In genomic region chr3:96593790-96594560, GRCm38 (mm10) we compare ENCODE assay signal across 8 mouse cellular contexts. TPM values are rescaled to one million over a fixed set of nuclear protein-coding genes. Genes with fewer than 3 reads are reported as not detected.
A peak's percentile ranks its signal among the peaks of the same experiment; 100 is the strongest.
DNase-seq lines count a peak whose midpoint lies in the region; ATAC-seq and TF ChIP-seq lines count a peak whose summit lies in the region.

TSS of gene Polr3gl (minus strand) at chr3:96594181.

- no peaks in the 10 kb centered on the region for H3K36me3 ChIP-seq in hindbrain, postnatal 0 days (ENCODE audit: insufficient read depth, low read length)
- peaks cover 12% of the 10 kb centered on the region for H3K36me3 ChIP-seq in megakaryocyte, embryonic 14.5 days (replicated peaks; ENCODE audit: low read length)

- H3K9me3 ChIP-seq in hindbrain, postnatal 0 days (ENCODE audit: low read length) = no peaks in the 10 kb centered on the region
- peaks cover 4% of the 10 kb centered on the region; the same call in 1 of the 2 replicates for H3K9me3 ChIP-seq in megakaryocyte, embryonic 14.5 days

- H3K4me1 ChIP-seq in hindbrain, postnatal 0 days (ENCODE audit: insufficient read depth, low read length) = peaks cover 24% of the 10 kb centered on the region
- peaks cover 53% of the 10 kb centered on the region for H3K4me1 ChIP-seq in megakaryocyte, embryonic 14.5 days

- ATAC-seq in hindbrain, postnatal 0 days = peak; percentile 92

- WGBS in hindbrain, postnatal 0 days = under 1% methylated on average over 38 of the region's 38 CpGs

- H3K9ac ChIP-seq in hindbrain, postnatal 0 days (replicated peaks; ENCODE audit: low read length) = peak within 1 kb of the TSS; percentile 69

- peak within 1 kb of the TSS; percentile 86 for H3K4me2 ChIP-seq in hindbrain, postnatal 0 days (ENCODE audit: low read depth, low read length)

- peak; percentile 81 for DNase-seq in WW6 (ENCODE audit: low read depth, low spot score)
- DNase-seq in cerebellum, postnatal 4 days (ENCODE audit: low spot score in 2 of 2) = peak; percentile 82 to 90
- DNase-seq in gastrocnemius, adult 2 months = peak; percentile 96
- DNase-seq in hindbrain, postnatal 0 days (ENCODE audit: low spot score) = peak; percentile 95
- peak; percentile 93 for DNase-seq in left cerebral cortex, adult 8-10 months (ENCODE audit: low spot score in 2 of 2)
- DNase-seq in right cerebral cortex, postnatal 10 days (ENCODE audit: low spot score in 2 of 2) = peak; percentile 96 to 97
- peak; percentile 87 for DNase-seq in urinary bladder, postnatal 25 days (ENCODE audit: low spot score)

- H3K27ac ChIP-seq in gastrocnemius, adult 2 months = peak within 1 kb of the TSS; percentile 98
- H3K27ac ChIP-seq in hindbrain, postnatal 0 days = peak within 1 kb of the TSS; percentile 87

- H3K4me3 ChIP-seq in gastrocnemius, adult 2 months = peak within 1 kb of the TSS; percentile 95
- peak within 1 kb of the TSS; percentile 68 for H3K4me3 ChIP-seq in hindbrain, postnatal 0 days (ENCODE audit: low read length)
- peak within 1 kb of the TSS; percentile 93 for H3K4me3 ChIP-seq in megakaryocyte, embryonic 14.5 days (replicated peaks)

- intact Hi-C loops in gastrocnemius, adult 2 months (cut with DNase I) = no loop called here

- no peaks in the 10 kb centered on the region for H3K27me3 ChIP-seq in hindbrain, postnatal 0 days (ENCODE audit: insufficient read depth, low read length)
- H3K27me3 ChIP-seq in megakaryocyte, embryonic 14.5 days (replicated peaks) = peaks cover 38% of the 10 kb centered on the region

- no peak for TF ChIP-seq CTCF in gastrocnemius, adult 2 months (IDR thresholded peaks at IDR 0.05)
- peak; percentile 49 for TF ChIP-seq CTCF in hindbrain, postnatal 0 days (IDR thresholded peaks at IDR 0.05; ENCODE audit: low read depth)

RNA-seq across cellular contexts. Expression of gene Polr3gl, which starts in this region (rescaled TPM):
- 10 to 100 TPM; 44.5 to 48.3 TPM for total RNA-seq in gastrocnemius, adult 2 months (2021)
- total RNA-seq in hindbrain, postnatal 0 days (2014; rRNA removed) = 10.7 and 11.2 TPM in 2 replicates
- 31.9 and 32.9 TPM in 2 replicates for polyA plus RNA-seq in hindbrain, postnatal 0 days (2015; fragmentation: Nextera tagmentation; extraction: Ambion mirVana)
- total RNA-seq in left cerebral cortex, adult 8-10 months (2022) = 10 to 100 TPM; 22.8 to 26.6 (median 24.3) TPM
- polyA plus RNA-seq in megakaryocyte, embryonic 14.5 days (2012; ENCODE audit: insufficient read depth, low replicate concordance) = 4.6 and 15.4 TPM in 2 replicates

Comparison
In these comparisons a context has a peak if more than half of its experiments do, and no peak if none do; other contexts are left out.
1. Peak in every context shown above with its lines: DNase-seq, ATAC-seq, H3K4me3 ChIP-seq and H3K27ac ChIP-seq.